Comparison of ENCODE assay signal across 8 mouse cellular contexts in the genomic region with DNA sequence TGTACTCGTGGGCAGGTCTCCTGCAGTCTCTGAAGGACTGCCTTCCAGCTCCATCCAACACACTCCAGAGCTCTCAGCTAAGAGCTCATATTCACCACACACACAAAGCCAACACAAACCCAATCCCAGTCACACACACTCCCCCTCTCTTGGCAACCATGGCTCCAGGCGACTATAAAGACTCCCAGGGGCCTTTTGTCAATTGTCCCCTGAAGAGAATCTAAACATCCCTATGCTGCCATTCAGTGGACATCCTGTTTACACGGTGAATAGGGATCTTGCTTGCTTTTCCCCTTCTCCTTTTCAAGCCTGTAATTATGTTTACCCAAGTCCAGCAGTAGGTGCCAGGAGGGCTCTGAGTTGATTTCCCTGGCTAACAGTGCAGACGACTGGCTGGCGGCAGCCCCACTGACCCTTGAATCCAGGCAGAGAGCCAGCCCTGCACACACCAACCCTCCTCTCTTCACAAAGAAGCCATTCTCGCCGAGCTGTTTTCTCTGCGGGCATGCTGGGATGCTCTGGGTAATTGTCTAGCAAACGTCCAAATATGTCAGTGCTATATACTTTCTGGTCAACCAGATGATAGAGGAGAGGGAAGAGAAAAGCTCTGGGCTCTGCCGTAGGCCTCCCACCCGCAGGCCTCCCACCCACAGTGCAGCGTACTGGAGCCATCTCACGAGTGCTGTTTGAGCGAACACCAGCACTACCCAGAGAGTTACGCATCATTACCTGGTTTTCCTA.
DNase-seq lines count a peak whose midpoint lies in the region; ATAC-seq lines count a peak whose summit lies in the region.

No protein-coding gene starts in this region.

- no peak overlapping the region for H3K4me3 ChIP-seq in midbrain, embryonic 14.5 days (replicated peaks; ENCODE audit: low read depth, low read length)

- peak overlapping the region; percentile 71 for H3K27ac ChIP-seq in midbrain, embryonic 14.5 days (replicated peaks; ENCODE audit: low read depth, low read length)

- no peaks in the 10 kb centered on the region for H3K9me3 ChIP-seq in midbrain, embryonic 14.5 days (ENCODE audit: control insufficient read depth, low read length)

- H3K4me1 ChIP-seq in midbrain, embryonic 14.5 days (ENCODE audit: control insufficient read depth, insufficient read depth, low read length) = peaks cover 13% of the 10 kb centered on the region

- peak; percentile 85 for ATAC-seq in midbrain, embryonic 14.5 days (ENCODE audit: low FRiP score, low TSS enrichment)

- H3K27me3 ChIP-seq in midbrain, embryonic 14.5 days (ENCODE audit: control insufficient read depth, insufficient read depth, low read length) = peaks cover 2% of the 10 kb centered on the region; the same call in 1 of the 2 replicates

- intact Hi-C loops in left cerebral cortex, postnatal 25 days (cut with DNase I) = no loop called here

- no peak overlapping the region; the same call in 1 of the 2 replicates for H3K9ac ChIP-seq in midbrain, embryonic 14.5 days (replicated peaks; ENCODE audit: low read length)

- peak overlapping the region; percentile 24; the same call in 1 of the 2 replicates for H3K4me2 ChIP-seq in midbrain, embryonic 14.5 days (ENCODE audit: low read length)

- WGBS in midbrain, embryonic 14.5 days = 7% methylated on average over 15 of the region's 15 CpGs

- DNase-seq in brain, embryonic 18.5 days (ENCODE audit: low read depth, low spot score) = peak; percentile 67
- peak; percentile 75 for DNase-seq in embryo, embryonic 10.5 days (ENCODE audit: low spot score)
- DNase-seq in heart, adult 8-10 months (ENCODE audit: low spot score) = peak; percentile 55
- peak; percentile 86 for DNase-seq in kidney, adult 9 months
- peak; percentile 35 to 59 for DNase-seq in left cerebral cortex, postnatal 25 days (ENCODE audit: low spot score in 2 of 2)
- DNase-seq in midbrain, embryonic 14.5 days = peak; percentile 84
- DNase-seq in telencephalon, adult 2 months (ENCODE audit: low read depth, low spot score) = peak; percentile 28
- DNase-seq in thymus, postnatal 25 days = no peak

- no peaks in the 10 kb centered on the region for H3K36me3 ChIP-seq in midbrain, embryonic 14.5 days (ENCODE audit: control insufficient read depth, insufficient read depth, low read length)
